In genomic region chr15:85985601-85986000, GRCm38 (mm10) we compare ENCODE assay signal across 14 mouse cellular contexts.
"Had no signal": no experiment of that assay in that cellular context is flagged by ENCODE, and none has a peak within 500 bp of the region (broad histone marks: within the 10 kb centered on the region; RNA-seq: fewer than 3 reads in every experiment).

No protein-coding gene starts in this region.

- H3K4me3 ChIP-seq: liver, embryonic 15.5 days; lung, embryonic 15.5 days; midbrain, embryonic 13.5 days had no signal

- H3K27ac ChIP-seq: liver, embryonic 15.5 days; lung, embryonic 15.5 days; midbrain, embryonic 13.5 days had no signal

- ATAC-seq: midbrain, embryonic 16.5 days had no signal

- H3K27me3 ChIP-seq: liver, embryonic 15.5 days; lung, embryonic 15.5 days; midbrain, embryonic 13.5 days had no signal

- H3K9ac ChIP-seq: liver, embryonic 15.5 days; lung, embryonic 15.5 days; midbrain, embryonic 13.5 days had no signal

- H3K4me2 ChIP-seq: liver, embryonic 11.5 days; liver, embryonic 15.5 days; lung, embryonic 15.5 days; midbrain, embryonic 13.5 days had no signal

- H3K36me3 ChIP-seq: liver, embryonic 15.5 days; lung, embryonic 15.5 days; midbrain, embryonic 13.5 days had no signal

- DNase-seq: kidney, adult 18-20 months; kidney, adult 9 months; kidney, postnatal 14 days; kidney, postnatal 4 days; lung, adult 18-20 months; lung, postnatal 10 days; lung, postnatal 36 days; thymus, adult 18-20 months; thymus, postnatal 36 days had no signal

- H3K9me3 ChIP-seq: liver, embryonic 15.5 days; lung, embryonic 15.5 days; midbrain, embryonic 13.5 days had no signal
